Mouse (Mus musculus): ENCODE results near the gene Slc50a1.

The Slc50a1 gene

GRCm38 (mm10) chr3:89295685-89296230, 25.4 kb upstream of the Slc50a1 start:
- DNase-seq (ENCODE audit: extremely low read depth, insufficient read length, low spot score) = no peak

GRCm38 (mm10) chr3:89294195-89294594, 23.8 kb upstream of the Slc50a1 start:
- DNase-seq (ENCODE audit: extremely low read depth, insufficient read length, low spot score) = no peak

- no peak for DNase-seq (ENCODE audit: extremely low read depth, insufficient read length, low spot score)
These were observed 23.0 kb upstream of the Slc50a1 start for GRCm38 (mm10) chr3:89293247-89293918.

GRCm38 (mm10) chr3:89292303-89292702, 21.9 kb upstream of the Slc50a1 start:
- DNase-seq (ENCODE audit: extremely low read depth, insufficient read length, low spot score) = no peak

- DNase-seq (ENCODE audit: extremely low read depth, insufficient read length, low spot score) = no peak
These were observed 21.5 kb upstream of the Slc50a1 start for GRCm38 (mm10) chr3:89291874-89292273.

- DNase-seq (ENCODE audit: extremely low read depth, insufficient read length, low spot score) = peak; percentile 58
These were observed 18.1 kb upstream of the Slc50a1 start for GRCm38 (mm10) chr3:89288503-89288928.

- no peak for DNase-seq (ENCODE audit: extremely low read depth, insufficient read length, low spot score)
These were observed 16.9 kb upstream of the Slc50a1 start for GRCm38 (mm10) chr3:89287286-89287685.

- DNase-seq (ENCODE audit: extremely low read depth, insufficient read length, low spot score) = no peak
These were observed 15.2 kb upstream of the Slc50a1 start for GRCm38 (mm10) chr3:89285526-89285925.

GRCm38 (mm10) chr3:89284261-89284660, 13.9 kb upstream of the Slc50a1 start:
- DNase-seq (ENCODE audit: extremely low read depth, insufficient read length, low spot score) = no peak

- no peak for DNase-seq (ENCODE audit: extremely low read depth, insufficient read length, low spot score)
These were observed 11.9 kb upstream of the Slc50a1 start for GRCm38 (mm10) chr3:89282291-89282643.

GRCm38 (mm10) chr3:89281579-89282290, 11.4 kb upstream of the Slc50a1 start:
- peak; percentile 73 for DNase-seq (ENCODE audit: extremely low read depth, insufficient read length, low spot score)

- DNase-seq (ENCODE audit: extremely low read depth, insufficient read length, low spot score) = peak; percentile 74
These were observed 10.5 kb upstream of the Slc50a1 start, which contains the start of gene Efna1 for GRCm38 (mm10) chr3:89280606-89281511. TSS of gene Efna1 (minus strand) at chr3:89281142.

GRCm38 (mm10) chr3:89280050-89280605, 9.8 kb upstream of the Slc50a1 start:
- no peak for DNase-seq (ENCODE audit: extremely low read depth, insufficient read length, low spot score)

GRCm38 (mm10) chr3:89279153-89279890, 9.0 kb upstream of the Slc50a1 start:
- DNase-seq (ENCODE audit: extremely low read depth, insufficient read length, low spot score) = peak; percentile 94

GRCm38 (mm10) chr3:89278643-89279042, 8.3 kb upstream of the Slc50a1 start:
- no peak for DNase-seq (ENCODE audit: extremely low read depth, insufficient read length, low spot score)

GRCm38 (mm10) chr3:89278107-89278506, 7.7 kb upstream of the Slc50a1 start:
- DNase-seq (ENCODE audit: extremely low read depth, insufficient read length, low spot score) = peak; percentile 54

- DNase-seq (ENCODE audit: extremely low read depth, insufficient read length, low spot score) = peak; percentile 77
These were observed 7.1 kb upstream of the Slc50a1 start for GRCm38 (mm10) chr3:89277281-89278021.

- no peak for DNase-seq (ENCODE audit: extremely low read depth, insufficient read length, low spot score)
These were observed 5.7 kb upstream of the Slc50a1 start for GRCm38 (mm10) chr3:89276061-89276460.

GRCm38 (mm10) chr3:89271760-89272159, 1.4 kb upstream of the Slc50a1 start:
- DNase-seq (ENCODE audit: extremely low read depth, insufficient read length, low spot score) = peak; percentile 47
